Mouse (Mus musculus) heart, embryonic 13.5 days (tissue): ENCODE data around the gene Atf6b. TPM values are rescaled to one million over a fixed set of nuclear protein-coding genes. Genes with fewer than 3 reads are reported as not detected.

ENCODE experiments used
- ATAC-seq: fragments of 200-750 bp; cut with Nextera tagmentation; 2 replicates; pipeline ENCODE4 v1.8.0; 2017; ENCODE audit warnings: moderate TSS enrichment; ENCODE audit not compliant: insufficient number of reproducible peaks, low FRiP score, low TSS enrichment; ENCODE audit errors: extremely low read depth
- H3K27ac ChIP-seq: fragments of 300-500 bp; sonication (generic); replicated peaks from 2 replicates; pipeline ENCODE4 v1.5.1; 2015; ENCODE audit warnings: moderate library complexity, mild to moderate bottlenecking, inconsistent platforms
- H3K27me3 ChIP-seq: fragments of 300-500 bp; sonication (generic); replicated peaks from 2 replicates; pipeline ENCODE4 v1.6.1; 2015; ENCODE audit warnings: mild to moderate bottlenecking, inconsistent platforms
- H3K36me3 ChIP-seq: fragments of 300-500 bp; sonication (generic); 2 replicates; pipeline ENCODE4 v1.6.1; 2015; ENCODE audit warnings: mild to moderate bottlenecking, inconsistent platforms
- H3K4me1 ChIP-seq: fragments of 300-500 bp; sonication (generic); 2 replicates; pipeline ENCODE4 v1.6.1; 2015; ENCODE audit warnings: inconsistent platforms
- H3K4me2 ChIP-seq: fragments of 300-500 bp; sonication (generic); 2 replicates; pipeline ENCODE4 v1.6.1; 2015; ENCODE audit warnings: inconsistent platforms, mild to moderate bottlenecking, moderate library complexity
- H3K4me3 ChIP-seq: fragments of 300-500 bp; sonication (generic); 2 replicates; pipeline ENCODE4 v1.5.1; 2015; ENCODE audit warnings: moderate library complexity, mild to moderate bottlenecking, inconsistent platforms
- H3K9ac ChIP-seq: fragments of 300-500 bp; sonication (generic); 2 replicates; pipeline ENCODE4 v1.6.1; 2015; ENCODE audit warnings: inconsistent platforms, mild to moderate bottlenecking, moderate library complexity
- H3K9me3 ChIP-seq: fragments of 300-500 bp; sonication (generic); 2 replicates; pipeline ENCODE4 v1.6.1; 2016; ENCODE audit warnings: inconsistent platforms
- WGBS: fragments of 180-500 bp; shearing (Covaris S2); methylation state at CpG from one replicate; pipeline ENCODE4 v1.1.7; 2015; ENCODE audit warnings: mixed read lengths; 5-methylcytosine and 5-hydroxymethylcytosine counted together
- polyA plus RNA-seq: library from polyadenylated mRNA; unstranded; fragments of >200 nt; fragmentation: Nextera tagmentation; extraction: Ambion mirVana; gene quantifications from 2 replicates; pipeline ENCODE4 v1.2.1, GENCODE M21; 2015

The Atf6b gene
- polyA plus RNA-seq, 1 experiment from 2014 or later = 56.1 TPM

DNA sequence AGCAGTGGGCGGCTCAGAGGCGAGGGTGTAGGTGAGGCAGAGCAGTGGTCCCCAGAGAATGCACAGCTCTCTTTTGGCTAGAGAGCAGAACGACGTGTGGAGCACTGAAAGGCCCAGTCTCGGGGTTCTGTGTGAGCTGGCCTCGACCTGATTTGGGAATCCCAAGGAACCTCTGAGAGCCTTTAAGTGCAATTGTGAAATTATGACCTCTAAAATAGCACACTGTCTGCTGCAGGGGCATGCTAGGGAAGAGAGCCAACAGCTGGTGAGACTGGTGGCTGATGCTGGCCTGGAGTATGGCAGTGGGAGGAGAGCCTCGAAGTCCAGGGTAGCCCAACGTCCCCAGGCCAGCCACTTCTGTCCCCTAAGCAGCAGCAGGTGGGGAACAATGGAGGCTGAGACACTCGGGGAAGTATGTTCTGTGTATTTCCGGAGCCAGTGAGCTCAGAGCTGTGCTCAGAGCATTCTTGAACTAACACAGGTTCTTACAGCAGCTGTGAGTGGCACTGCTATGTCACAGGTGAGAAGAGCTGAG, 36.8 kb downstream of the Atf6b start:
- 65% methylated on average over 10 of the region's 10 CpGs for WGBS
- Histone ChIP-seq H3K27me3 (peaks cover 19% of the 10 kb centered on the region), H3K36me3 (no peaks in the 10 kb centered on the region), H3K4me2 (no peak overlapping the region), H3K4me3 (no peak overlapping the region), H3K4me1 (peaks cover 46% of the 10 kb centered on the region), H3K9ac (0 out of 2 replicates have a peak overlapping the region, but pooled peaks have one; percentile 19), H3K9me3 (no peaks in the 10 kb centered on the region), H3K27ac (peak overlapping the region; percentile 67; the same call in 1 of the 2 replicates)
- no peak for ATAC-seq

DNA sequence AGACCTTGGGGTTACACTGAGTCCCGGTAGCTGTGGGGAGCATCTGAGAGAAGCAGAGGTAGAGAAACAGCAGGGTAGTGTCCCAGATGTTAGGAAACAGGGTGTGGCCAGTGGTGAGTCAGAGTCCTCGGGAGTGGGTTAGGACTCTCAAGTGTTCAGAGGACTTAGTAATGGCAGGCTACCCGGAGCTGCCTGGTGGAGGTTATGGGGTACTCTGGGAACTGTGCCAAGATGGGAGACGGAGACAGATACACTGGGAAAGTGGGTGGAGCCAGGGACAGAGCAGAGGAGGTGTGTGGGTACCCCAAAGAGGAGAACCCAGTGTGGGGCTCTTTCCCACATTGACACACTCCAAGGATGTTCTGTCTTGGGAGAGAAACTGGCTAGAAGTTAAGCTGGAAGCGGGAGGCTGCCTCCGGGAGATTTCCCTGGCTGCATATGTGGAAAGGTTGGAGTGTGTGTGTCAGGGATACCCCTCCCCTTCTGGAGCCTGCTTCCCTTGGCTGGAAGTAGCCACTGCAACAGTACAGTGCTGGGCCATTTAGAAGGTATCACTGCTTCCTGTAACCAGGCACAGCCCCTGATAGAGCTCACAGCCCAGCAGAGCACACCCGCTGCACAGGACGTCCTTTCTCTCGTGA, 37.4 kb downstream of the Atf6b start:
- 41% methylated on average over 9 of the region's 9 CpGs for WGBS
- Histone ChIP-seq H3K9me3 (no peaks in the 10 kb centered on the region), H3K9ac (0 out of 2 replicates have a peak overlapping the region, but pooled peaks have one; percentile 19), H3K4me1 (peaks cover 46% of the 10 kb centered on the region), H3K4me2 (no peak overlapping the region), H3K27me3 (peaks cover 13% of the 10 kb centered on the region), H3K27ac (peak overlapping the region; percentile 67), H3K36me3 (no peaks in the 10 kb centered on the region), H3K4me3 (no peak overlapping the region)
- ATAC-seq = no peak

GRCm38 (mm10) chr17:34685120-34686110, 38.5 kb downstream of the Atf6b start:
- peak; percentile 38; the same call in 1 of the 2 replicates for ATAC-seq
- peaks cover 3% of the 10 kb centered on the region for H3K27me3 ChIP-seq
- no peaks in the 10 kb centered on the region for H3K36me3 ChIP-seq
- peaks cover 46% of the 10 kb centered on the region for H3K4me1 ChIP-seq
- 70% methylated on average over 28 of the region's 28 CpGs for WGBS
- H3K4me3 ChIP-seq = no peak overlapping the region
- peak overlapping the region; percentile 25; the same call in 1 of the 2 replicates for H3K9ac ChIP-seq
- H3K4me2 ChIP-seq = no peak overlapping the region
- H3K27ac ChIP-seq = peak overlapping the region; percentile 74
- no peaks in the 10 kb centered on the region for H3K9me3 ChIP-seq

DNA sequence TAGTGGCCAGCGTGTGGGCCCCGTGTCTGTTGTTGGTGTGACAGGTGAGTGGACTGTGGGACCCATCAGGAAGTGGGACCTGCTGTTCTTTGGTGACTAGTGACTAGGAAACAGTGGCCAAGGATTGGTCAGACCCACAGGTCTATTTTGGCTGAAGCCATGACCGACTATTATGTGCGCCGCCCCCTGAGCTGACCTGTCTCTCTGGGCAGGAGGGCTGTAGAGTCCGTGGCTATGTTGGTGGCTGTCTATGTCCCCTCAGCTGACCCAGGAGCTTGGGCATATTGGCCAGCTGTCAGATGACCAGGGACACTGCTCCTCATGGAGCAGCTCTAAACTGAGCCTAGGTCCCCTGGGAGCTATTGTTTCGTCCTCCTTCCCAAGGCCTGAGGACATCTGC, 41.9 kb downstream of the Atf6b start:
- H3K4me2 ChIP-seq = no peak overlapping the region
- no peak for ATAC-seq
- H3K27me3 ChIP-seq = no peaks in the 10 kb centered on the region; the same call in 1 of the 2 replicates
- H3K27ac ChIP-seq = no peak overlapping the region
- H3K36me3 ChIP-seq = no peaks in the 10 kb centered on the region
- H3K9me3 ChIP-seq = no peaks in the 10 kb centered on the region
- H3K9ac ChIP-seq = no peak overlapping the region
- no peak overlapping the region for H3K4me3 ChIP-seq
- peaks cover 30% of the 10 kb centered on the region for H3K4me1 ChIP-seq
- 89% methylated on average over 7 of the region's 7 CpGs for WGBS

GRCm38 (mm10) chr17:34690458-34690857, 43.5 kb downstream of the Atf6b start:
- no peak overlapping the region for H3K4me3 ChIP-seq
- H3K9me3 ChIP-seq = no peaks in the 10 kb centered on the region
- H3K4me2 ChIP-seq = no peak overlapping the region
- H3K9ac ChIP-seq = no peak overlapping the region
- H3K4me1 ChIP-seq = peaks cover 14% of the 10 kb centered on the region
- no peak overlapping the region for H3K27ac ChIP-seq
- WGBS = 43% methylated on average over 4 of the region's 4 CpGs
- no peaks in the 10 kb centered on the region for H3K36me3 ChIP-seq
- peaks cover 4% of the 10 kb centered on the region; the same call in 1 of the 2 replicates for H3K27me3 ChIP-seq
- no peak for ATAC-seq

GRCm38 (mm10) chr17:34692906-34693305, 46.0 kb downstream of the Atf6b start:
- Histone ChIP-seq H3K4me1 (0 out of 2 replicates have a peak, but pooled peaks cover 7% of the 10 kb centered on the region), H3K36me3 (no peaks in the 10 kb centered on the region), H3K27me3 (peaks cover 4% of the 10 kb centered on the region; the same call in 1 of the 2 replicates), H3K4me3 (no peak overlapping the region), H3K4me2 (no peak overlapping the region), H3K9me3 (no peaks in the 10 kb centered on the region), H3K27ac (0 out of 2 replicates have a peak overlapping the region, but pooled peaks have one; percentile 20), H3K9ac (no peak overlapping the region)
- no peak for ATAC-seq
- WGBS = 60% methylated on average over 7 of the region's 7 CpGs

DNA sequence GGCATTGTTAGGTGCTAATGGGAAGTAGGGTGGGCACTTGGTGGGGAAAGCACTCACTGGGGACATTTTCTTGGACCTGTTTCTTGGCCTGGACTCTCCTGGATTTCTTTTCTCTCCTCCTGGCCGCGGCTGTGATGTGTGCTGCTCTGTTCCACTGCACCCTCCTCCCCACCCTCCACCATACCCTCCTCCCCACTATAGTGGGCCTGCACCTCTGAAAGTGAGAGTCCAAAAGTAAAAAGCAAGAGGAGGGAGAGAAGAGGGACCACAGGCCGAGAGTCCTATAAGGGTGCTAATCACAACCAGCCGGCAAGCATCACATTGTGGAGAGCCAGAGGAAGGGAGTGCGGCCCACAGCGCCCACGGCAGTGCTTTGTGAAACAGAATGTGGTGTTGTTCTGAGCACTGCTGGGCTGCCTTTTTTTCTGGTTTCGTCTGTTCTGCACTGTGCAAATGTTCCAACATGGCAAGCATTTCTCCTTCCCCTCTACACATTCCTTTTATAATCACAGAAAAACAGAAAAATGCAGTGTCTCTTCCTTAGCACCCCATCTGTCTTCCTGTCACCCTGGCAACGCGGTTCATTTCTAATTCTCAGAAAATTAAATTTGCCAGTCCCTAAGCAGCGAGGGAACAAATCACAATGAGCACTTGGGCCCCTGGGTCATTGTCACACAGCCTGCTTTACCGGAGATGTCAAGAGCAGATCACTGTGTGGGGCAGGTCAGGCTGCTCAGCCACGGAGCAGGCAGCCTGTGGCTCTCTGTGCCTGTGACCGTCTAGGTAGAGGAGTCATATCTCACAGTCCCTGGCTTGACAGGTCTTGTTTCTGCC, 52.8 kb downstream of the Atf6b start:
- Histone ChIP-seq H3K9me3 (no peaks in the 10 kb centered on the region), H3K4me2 (no peak overlapping the region), H3K4me1 (peaks cover 9% of the 10 kb centered on the region; the same call in 1 of the 2 replicates), H3K9ac (no peak overlapping the region), H3K27ac (peak overlapping the region; percentile 3), H3K27me3 (0 out of 2 replicates have a peak, but pooled peaks cover 10% of the 10 kb centered on the region), H3K36me3 (no peaks in the 10 kb centered on the region), H3K4me3 (no peak overlapping the region)
- WGBS = 56% methylated on average over 14 of the region's 14 CpGs
- ATAC-seq = no peak

DNA sequence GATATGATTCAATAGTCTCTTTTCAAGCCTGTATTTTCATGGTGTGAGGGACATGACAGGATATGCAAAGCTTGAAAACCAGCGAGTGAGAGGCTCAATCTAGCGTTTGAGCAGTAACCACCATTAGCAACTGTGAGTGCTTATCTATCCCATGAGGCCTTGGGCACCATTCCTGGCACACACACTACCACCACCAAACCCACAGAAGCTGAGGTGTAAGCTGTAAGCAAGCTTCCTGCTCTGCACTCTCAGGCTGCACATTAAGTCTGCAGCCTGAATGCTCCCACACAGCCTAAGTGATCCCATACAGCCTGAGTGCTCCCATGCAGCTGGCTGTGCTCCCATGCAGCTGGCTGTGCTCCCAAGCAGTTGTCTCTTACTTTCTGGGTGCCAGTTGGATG, 53.7 kb downstream of the Atf6b start:
- 42% methylated on average over 2 of the region's 2 CpGs for WGBS
- no peak overlapping the region for H3K9ac ChIP-seq
- H3K36me3 ChIP-seq = no peaks in the 10 kb centered on the region
- peaks cover 9% of the 10 kb centered on the region; the same call in 1 of the 2 replicates for H3K4me1 ChIP-seq
- no peak for ATAC-seq
- no peak overlapping the region for H3K4me2 ChIP-seq
- H3K27me3 ChIP-seq = 0 out of 2 replicates have a peak, but pooled peaks cover 10% of the 10 kb centered on the region
- 0 out of 2 replicates have a peak overlapping the region, but pooled peaks have one; percentile 3 for H3K27ac ChIP-seq
- H3K9me3 ChIP-seq = no peaks in the 10 kb centered on the region
- no peak overlapping the region for H3K4me3 ChIP-seq
